Mouse (Mus musculus) gastrocnemius, postnatal 25 days (tissue): Measurements from ENCODE around the gene Cldn18. TPM values are rescaled to one million over a fixed set of nuclear protein-coding genes. Genes with fewer than 3 reads are reported as not detected.

Source experiments
- DNase-seq: peaks from one replicate; pipeline ENCODE4 v3.0.0; 2022
- total RNA-seq, 2 experiments: library from RNA; stranded (reverse); gene quantifications; 1 replicate in 1 of 2; 2 replicates in 1 of 2; pipeline ENCODE4 v1.2.3; 2021

Gene Cldn18
- total RNA-seq, 2 experiments from 2014 or later: not detected

GRCm38 (mm10) chr9:99685061-99685521, 32.0 kb downstream of the Cldn18 start:
- DNase-seq: no peak

- no peak for DNase-seq
These were observed 35.0 kb downstream of the Cldn18 start for GRCm38 (mm10) chr9:99681980-99682570.

- DNase-seq: no peak
These were observed 41.4 kb downstream of the Cldn18 start for GRCm38 (mm10) chr9:99675714-99676113.

GRCm38 (mm10) chr9:99671603-99672002, 45.5 kb downstream of the Cldn18 start:
- no peak for DNase-seq

GRCm38 (mm10) chr9:99667596-99667995, 49.5 kb downstream of the Cldn18 start:
- DNase-seq: peak; percentile 59

- DNase-seq: no peak
These were observed 54.2 kb downstream of the Cldn18 start for GRCm38 (mm10) chr9:99662887-99663286.

GRCm38 (mm10) chr9:99662406-99662805, 54.7 kb downstream of the Cldn18 start:
- DNase-seq: no peak

- DNase-seq: no peak
These were observed 55.4 kb downstream of the Cldn18 start for GRCm38 (mm10) chr9:99661606-99662166.

GRCm38 (mm10) chr9:99660756-99661155, 56.3 kb downstream of the Cldn18 start:
- no peak for DNase-seq

- no peak for DNase-seq
These were observed 71.0 kb downstream of the Cldn18 start for GRCm38 (mm10) chr9:99646102-99646501.

GRCm38 (mm10) chr9:99645416-99645815, 71.7 kb downstream of the Cldn18 start:
- DNase-seq: no peak

GRCm38 (mm10) chr9:99639957-99640356, 77.1 kb downstream of the Cldn18 start:
- DNase-seq: no peak

Other genes with a start within 250 kb of the Cldn18 start
- 10 to 100 TPM; 24.3 to 26.8 TPM for gene Armc8, start 148.4 kb downstream of the Cldn18 start, total RNA-seq
- gene Dbr1, start 141.5 kb downstream of the Cldn18 start, total RNA-seq: 1 to 10 TPM; 4.1 to 4.3 TPM
- not detected for gene A4gnt, start 104.8 kb downstream of the Cldn18 start, total RNA-seq
- 1 to 10 TPM; 1.9 to 2.0 TPM for gene Dzip1l, start 87.8 kb downstream of the Cldn18 start, total RNA-seq
- gene Sox14, start 158.9 kb upstream of the Cldn18 start, total RNA-seq: not detected